Mouse (Mus musculus) embryonic facial prominence, embryonic 10.5 days (tissue): Measurements from ENCODE around the gene Tmprss9. TPM values are rescaled to one million over a fixed set of nuclear protein-coding genes. Genes with fewer than 3 reads are reported as not detected.

Source experiments
- DNase-seq: peaks from one replicate; pipeline ENCODE4 v3.0.0-alpha.2; 2017; ENCODE audit warnings: low spot score
- H3K27ac ChIP-seq: fragments of 300-500 bp; sonication (generic); replicated peaks from 2 replicates; pipeline ENCODE4 v1.5.1; 2016; ENCODE audit warnings: mild to moderate bottlenecking
- H3K27me3 ChIP-seq: fragments of 300-500 bp; sonication (generic); replicated peaks from 2 replicates; pipeline ENCODE4 v1.6.1; 2016; ENCODE audit warnings: low read depth, mild to moderate bottlenecking; ENCODE audit not compliant: poor library complexity, severe bottlenecking
- H3K36me3 ChIP-seq: fragments of 300-500 bp; sonication (generic); replicated peaks from 2 replicates; pipeline ENCODE4 v1.6.1; 2016; ENCODE audit warnings: mild to moderate bottlenecking, moderate library complexity
- H3K4me1 ChIP-seq: fragments of 300-500 bp; sonication (generic); 2 replicates; pipeline ENCODE4 v1.6.1; 2016
- H3K4me3 ChIP-seq: fragments of 300-500 bp; sonication (generic); 2 replicates; pipeline ENCODE4 v1.5.1; 2016; ENCODE audit warnings: mild to moderate bottlenecking, moderate library complexity
- H3K9me3 ChIP-seq: fragments of 300-500 bp; sonication (generic); 2 replicates; pipeline ENCODE4 v1.6.1; 2016; ENCODE audit warnings: mild to moderate bottlenecking
- WGBS: fragments of 180-500 bp; shearing (Covaris S2); methylation state at CpG from one replicate; pipeline ENCODE4 v1.1.7; 2016; 5-methylcytosine and 5-hydroxymethylcytosine counted together
- polyA plus RNA-seq: library from polyadenylated mRNA; unstranded; fragments of >200 nt; fragmentation: Nextera tagmentation; extraction: Ambion mirVana; gene quantifications from 2 replicates; pipeline ENCODE4 v1.2.1, GENCODE M21; 2016

Tmprss9 gene
- polyA plus RNA-seq, 1 experiment from 2014 or later: 0.06 TPM

GRCm38 (mm10) chr10:80845732-80846131, 25.9 kb upstream of the Tmprss9 start:
- H3K27me3 ChIP-seq: peaks cover 58% of the 10 kb centered on the region
- WGBS: 81% methylated on average over 12 of the region's 12 CpGs
- no peak overlapping the region for H3K4me3 ChIP-seq
- H3K9me3 ChIP-seq: no peaks in the 10 kb centered on the region
- no peak for DNase-seq
- H3K4me1 ChIP-seq: peaks cover 38% of the 10 kb centered on the region
- H3K27ac ChIP-seq: no peak overlapping the region
- H3K36me3 ChIP-seq: peaks cover 9% of the 10 kb centered on the region

- Histone ChIP-seq H3K27me3 (peaks cover 30% of the 10 kb centered on the region), H3K36me3 (peaks cover 34% of the 10 kb centered on the region), H3K27ac (no peak overlapping the region), H3K4me1 (peaks cover 26% of the 10 kb centered on the region), H3K4me3 (0 out of 2 replicates have a peak overlapping the region, but pooled peaks have one; percentile 8), H3K9me3 (no peaks in the 10 kb centered on the region)
- WGBS: 10% methylated on average over 10 of the region's 10 CpGs
- peak; percentile 57 for DNase-seq
Measured at GRCm38 (mm10) chr10:80848571-80848970, 23.1 kb upstream of the Tmprss9 start.

GRCm38 (mm10) chr10:80854913-80855748, 16.5 kb upstream of the Tmprss9 start, which contains the start of the genes Lsm7 and Sppl2b:
Gene Lsm7 (minus strand): TSS chr10:80855209.
Gene Sppl2b (plus strand): TSS chr10:80855275.
- no peaks in the 10 kb centered on the region for H3K9me3 ChIP-seq
- peaks cover 34% of the 10 kb centered on the region for H3K36me3 ChIP-seq
- H3K4me1 ChIP-seq: peaks cover 55% of the 10 kb centered on the region
- peak within 1 kb of the TSS; percentile 100 for H3K4me3 ChIP-seq
- DNase-seq: peak; percentile 98
- H3K27me3 ChIP-seq: no peaks in the 10 kb centered on the region
- WGBS: under 1% methylated on average over 81 of the region's 81 CpGs
- H3K27ac ChIP-seq: peak within 1 kb of the TSS; percentile 91

GRCm38 (mm10) chr10:80855749-80856073, 15.9 kb upstream of the Tmprss9 start:
- Histone ChIP-seq H3K4me3 (peak overlapping the region; percentile 100), H3K27me3 (no peaks in the 10 kb centered on the region), H3K4me1 (peaks cover 55% of the 10 kb centered on the region), H3K36me3 (peaks cover 28% of the 10 kb centered on the region), H3K9me3 (no peaks in the 10 kb centered on the region), H3K27ac (peak overlapping the region; percentile 91)
- peak; percentile 37 for DNase-seq
- WGBS: 27% methylated on average over 11 of the region's 11 CpGs

- 57% methylated on average over 3 of the region's 3 CpGs for WGBS
- no peaks in the 10 kb centered on the region for H3K9me3 ChIP-seq
- no peaks in the 10 kb centered on the region for H3K27me3 ChIP-seq
- peaks cover 55% of the 10 kb centered on the region for H3K4me1 ChIP-seq
- peaks cover 26% of the 10 kb centered on the region for H3K36me3 ChIP-seq
- DNase-seq: peak; percentile 41
- H3K27ac ChIP-seq: peak overlapping the region; percentile 19; the same call in 1 of the 2 replicates
- H3K4me3 ChIP-seq: peak overlapping the region; percentile 100
Measured at GRCm38 (mm10) chr10:80856267-80856666, 15.4 kb upstream of the Tmprss9 start.

GRCm38 (mm10) chr10:80856908-80857307, 14.7 kb upstream of the Tmprss9 start:
- Histone ChIP-seq H3K36me3 (peaks cover 26% of the 10 kb centered on the region), H3K9me3 (no peaks in the 10 kb centered on the region), H3K27me3 (no peaks in the 10 kb centered on the region), H3K27ac (0 out of 2 replicates have a peak overlapping the region, but pooled peaks have one; percentile 76), H3K4me1 (peaks cover 55% of the 10 kb centered on the region), H3K4me3 (peak overlapping the region; percentile 34; the same call in 1 of the 2 replicates)
- WGBS: 70% methylated on average over 5 of the region's 5 CpGs
- DNase-seq: no peak

GRCm38 (mm10) chr10:80857386-80857785, 14.3 kb upstream of the Tmprss9 start:
- H3K4me3 ChIP-seq: peak overlapping the region; percentile 34
- no peak for DNase-seq
- no peaks in the 10 kb centered on the region for H3K9me3 ChIP-seq
- whole genome bisulfite sequencing: 41% methylated on average over 8 of the region's 8 CpGs
- H3K4me1 ChIP-seq: peaks cover 55% of the 10 kb centered on the region
- H3K27me3 ChIP-seq: no peaks in the 10 kb centered on the region
- H3K36me3 ChIP-seq: peaks cover 26% of the 10 kb centered on the region
- peak overlapping the region; percentile 76 for H3K27ac ChIP-seq

- WGBS: 42% methylated on average over 3 of the region's 3 CpGs
- Histone ChIP-seq H3K9me3 (no peaks in the 10 kb centered on the region), H3K27ac (peak overlapping the region; percentile 76), H3K4me1 (peaks cover 55% of the 10 kb centered on the region), H3K36me3 (peaks cover 27% of the 10 kb centered on the region), H3K4me3 (peak overlapping the region; percentile 34), H3K27me3 (no peaks in the 10 kb centered on the region)
- no peak for DNase-seq
Measured at GRCm38 (mm10) chr10:80857848-80858247, 13.8 kb upstream of the Tmprss9 start.

GRCm38 (mm10) chr10:80858350-80858935, 13.2 kb upstream of the Tmprss9 start:
- Histone ChIP-seq H3K27me3 (no peaks in the 10 kb centered on the region), H3K4me1 (peaks cover 52% of the 10 kb centered on the region), H3K4me3 (no peak overlapping the region), H3K27ac (no peak overlapping the region), H3K9me3 (no peaks in the 10 kb centered on the region), H3K36me3 (peaks cover 27% of the 10 kb centered on the region)
- WGBS: 82% methylated on average over 7 of the region's 7 CpGs
- DNase-seq: no peak

- peaks cover 62% of the 10 kb centered on the region for H3K36me3 ChIP-seq
- 95% methylated on average over 5 of the region's 5 CpGs for WGBS
- peaks cover 15% of the 10 kb centered on the region for H3K4me1 ChIP-seq
- H3K27ac ChIP-seq: no peak overlapping the region
- H3K9me3 ChIP-seq: no peaks in the 10 kb centered on the region
- no peak overlapping the region for H3K4me3 ChIP-seq
- no peaks in the 10 kb centered on the region for H3K27me3 ChIP-seq
- no peak for DNase-seq
Measured at GRCm38 (mm10) chr10:80862305-80862704, 9.3 kb upstream of the Tmprss9 start.

- peaks cover 77% of the 10 kb centered on the region for H3K36me3 ChIP-seq
- no peaks in the 10 kb centered on the region for H3K4me1 ChIP-seq
- WGBS: 93% methylated on average over 16 of the region's 16 CpGs
- no peaks in the 10 kb centered on the region for H3K27me3 ChIP-seq
- H3K27ac ChIP-seq: no peak overlapping the region
- H3K9me3 ChIP-seq: no peaks in the 10 kb centered on the region
- DNase-seq: no peak
- no peak overlapping the region for H3K4me3 ChIP-seq
Measured at GRCm38 (mm10) chr10:80864446-80864845, 7.2 kb upstream of the Tmprss9 start.

- Histone ChIP-seq H3K4me1 (no peaks in the 10 kb centered on the region), H3K36me3 (peaks cover 28% of the 10 kb centered on the region), H3K9me3 (no peaks in the 10 kb centered on the region), H3K27me3 (peaks cover 8% of the 10 kb centered on the region; the same call in 1 of the 2 replicates), H3K4me3 (no peak overlapping the region), H3K27ac (no peak overlapping the region)
- DNase-seq: no peak
- 87% methylated on average over 4 of the region's 6 CpGs for WGBS
Measured at GRCm38 (mm10) chr10:80870993-80871392, 655 bp upstream of the Tmprss9 start.

- H3K9me3 ChIP-seq: no peaks in the 10 kb centered on the region
- H3K4me1 ChIP-seq: peaks cover 5% of the 10 kb centered on the region
- H3K27ac ChIP-seq: no peak overlapping the region
- no peaks in the 10 kb centered on the region for H3K36me3 ChIP-seq
- WGBS: 82% methylated on average over 9 of the region's 9 CpGs
- no peak overlapping the region for H3K4me3 ChIP-seq
- H3K27me3 ChIP-seq: peaks cover 8% of the 10 kb centered on the region; the same call in 1 of the 2 replicates
- DNase-seq: no peak
Measured at GRCm38 (mm10) chr10:80874035-80874434, 2.4 kb downstream of the Tmprss9 start.
